Mouse (Mus musculus): ENCODE data around the gene Mtx1. TPM values are rescaled to one million over a fixed set of nuclear protein-coding genes. Genes with fewer than 3 reads are reported as not detected.

The Mtx1 gene
- polyA plus RNA-seq, 1 experiment from 2014 or later = 183 TPM

DNA sequence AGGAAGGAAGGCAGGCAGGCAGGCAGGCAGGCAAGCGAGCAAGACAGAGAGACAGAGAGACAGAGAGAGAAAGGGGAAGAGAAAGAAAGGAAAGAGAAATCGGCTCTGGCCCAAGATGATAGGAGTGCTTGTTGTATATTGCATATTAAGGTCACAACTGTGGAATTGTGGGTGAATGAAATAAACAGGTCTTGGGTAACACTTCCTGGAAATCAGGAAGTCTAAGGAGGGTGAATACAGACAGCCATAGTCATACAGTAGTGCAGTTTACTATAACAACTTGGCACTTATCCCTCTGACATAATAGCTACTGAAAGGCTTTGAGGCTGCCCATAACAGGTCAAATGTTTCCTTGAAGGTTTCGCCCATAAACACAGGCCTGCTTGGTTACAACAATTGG lies 27.0 kb downstream of the Mtx1 start:
- 91% methylated on average over 3 of the region's 3 CpGs for WGBS
- no peaks in the 10 kb centered on the region for H3K27me3 ChIP-seq (replicated peaks; ENCODE audit: control insufficient read depth, insufficient read depth, low read length)
- peaks cover 19% of the 10 kb centered on the region for H3K4me1 ChIP-seq (replicated peaks; ENCODE audit: control insufficient read depth, insufficient read depth, low read length)
- no peak overlapping the region for H3K9ac ChIP-seq (replicated peaks; ENCODE audit: low read depth, low read length)
- no peaks in the 10 kb centered on the region for H3K36me3 ChIP-seq (ENCODE audit: control insufficient read depth, insufficient read depth)
- no peak overlapping the region for H3K27ac ChIP-seq (ENCODE audit: low read length)
- H3K9me3 ChIP-seq (ENCODE audit: control insufficient read depth, low read length) = no peaks in the 10 kb centered on the region
- no peak overlapping the region for H3K4me3 ChIP-seq (replicated peaks; ENCODE audit: low read length)
- no peak for ATAC-seq
- H3K4me2 ChIP-seq (ENCODE audit: low read length) = no peak overlapping the region

DNA sequence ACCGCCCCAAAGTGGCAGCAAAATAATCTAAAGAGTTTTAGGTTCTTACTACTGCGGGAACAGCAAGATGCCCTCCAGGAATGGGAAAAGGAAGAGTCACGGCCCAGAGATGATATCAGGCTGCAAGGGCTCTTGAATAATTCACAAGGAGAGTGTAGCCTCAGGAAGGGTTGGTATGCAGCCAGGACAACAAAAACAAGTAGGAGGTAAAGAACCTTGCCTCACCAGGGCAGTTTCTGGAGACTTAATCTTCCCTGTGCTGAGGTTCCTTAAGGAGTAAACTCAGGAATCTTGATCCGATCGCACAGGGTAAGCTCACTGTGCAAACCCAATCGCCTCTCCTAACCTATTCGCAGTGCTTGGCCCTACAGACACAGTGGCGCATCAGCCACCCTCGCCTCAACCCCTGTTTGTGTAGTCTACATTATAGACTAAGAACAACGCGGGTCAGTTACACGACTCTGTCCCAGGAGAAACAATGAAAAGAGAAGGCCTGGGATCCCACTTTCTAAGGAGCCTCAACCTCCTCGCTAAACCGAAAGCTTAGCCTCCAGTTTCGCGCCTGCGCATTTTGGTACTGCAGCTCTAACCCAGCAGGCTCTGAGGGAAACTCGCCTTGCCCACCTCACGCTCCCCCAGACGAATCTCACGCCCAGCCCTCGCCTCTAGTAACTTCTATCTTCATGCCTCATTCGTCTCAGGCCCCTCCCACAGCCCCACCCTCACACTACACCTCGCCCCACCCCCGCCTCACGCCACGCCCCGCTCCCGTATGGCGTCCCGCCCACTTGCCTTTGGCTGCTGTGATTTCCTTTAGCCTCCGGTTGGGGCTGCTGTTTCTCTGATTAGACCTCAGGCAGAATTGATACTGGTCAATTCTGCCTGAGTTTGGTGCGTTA lies 30.7 kb downstream of the Mtx1 start:
- H3K9ac ChIP-seq (replicated peaks; ENCODE audit: low read depth, low read length) = peak overlapping the region; percentile 68
- ATAC-seq = peak; percentile 96
- peaks cover 15% of the 10 kb centered on the region for H3K4me1 ChIP-seq (replicated peaks; ENCODE audit: control insufficient read depth, insufficient read depth, low read length)
- H3K27ac ChIP-seq (ENCODE audit: low read length) = peak overlapping the region; percentile 75
- H3K9me3 ChIP-seq (ENCODE audit: control insufficient read depth, low read length) = no peaks in the 10 kb centered on the region
- no peaks in the 10 kb centered on the region for H3K36me3 ChIP-seq (ENCODE audit: control insufficient read depth, insufficient read depth)
- WGBS = 6% methylated on average over 33 of the region's 33 CpGs
- H3K27me3 ChIP-seq (replicated peaks; ENCODE audit: control insufficient read depth, insufficient read depth, low read length) = no peaks in the 10 kb centered on the region
- peak overlapping the region; percentile 44 for H3K4me3 ChIP-seq (replicated peaks; ENCODE audit: low read length)
- peak overlapping the region; percentile 81 for H3K4me2 ChIP-seq (ENCODE audit: low read length)

DNA sequence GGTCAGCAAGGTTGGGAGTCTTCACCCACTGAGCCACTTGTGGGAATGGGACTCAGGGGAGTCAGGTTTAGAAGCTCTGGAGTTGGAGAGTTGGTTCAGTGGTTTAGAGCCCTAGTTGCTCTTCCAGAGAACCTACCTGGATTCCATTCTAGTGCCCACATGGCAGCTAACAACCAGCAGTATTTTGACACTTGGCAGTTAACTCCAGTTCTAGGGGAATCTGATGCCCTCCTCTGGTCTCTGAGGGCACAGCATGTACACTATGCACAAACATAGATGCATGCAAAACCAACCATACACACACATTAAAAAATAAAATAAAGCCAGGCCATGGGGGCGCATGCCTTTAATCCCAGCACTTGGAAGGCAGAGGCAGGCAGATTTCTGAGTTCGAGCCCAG lies 33.0 kb downstream of the Mtx1 start:
- Histone ChIP-seq H3K4me1 (replicated peaks; ENCODE audit: control insufficient read depth, insufficient read depth, low read length) (peaks cover 15% of the 10 kb centered on the region), H3K9me3 (ENCODE audit: control insufficient read depth, low read length) (no peaks in the 10 kb centered on the region), H3K36me3 (ENCODE audit: control insufficient read depth, insufficient read depth) (no peaks in the 10 kb centered on the region), H3K4me3 (replicated peaks; ENCODE audit: low read length) (no peak overlapping the region), H3K9ac (replicated peaks; ENCODE audit: low read depth, low read length) (no peak overlapping the region), H3K4me2 (ENCODE audit: low read length) (no peak overlapping the region), H3K27me3 (replicated peaks; ENCODE audit: control insufficient read depth, insufficient read depth, low read length) (no peaks in the 10 kb centered on the region), H3K27ac (ENCODE audit: low read length) (no peak overlapping the region)
- no peak for ATAC-seq
- 98% methylated on average over 2 of the region's 2 CpGs for WGBS

DNA sequence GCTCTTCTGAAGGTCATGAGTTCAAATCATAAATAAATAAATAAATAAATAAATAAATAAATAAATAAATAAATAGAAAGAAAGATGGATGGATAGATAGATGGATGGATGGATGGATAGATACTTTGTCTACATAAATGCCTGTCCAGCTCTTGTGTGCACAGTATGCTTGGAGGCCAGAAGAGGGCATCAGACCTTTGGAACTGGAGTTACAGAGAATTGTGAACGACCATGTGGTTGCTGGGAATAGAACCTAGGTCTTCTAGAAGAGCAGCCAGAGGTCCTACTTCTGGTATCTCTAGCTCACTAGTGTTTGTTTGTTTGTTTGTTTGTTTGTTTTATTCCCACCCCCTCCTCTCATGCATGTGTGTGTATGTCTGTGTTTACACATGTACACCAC lies 33.5 kb downstream of the Mtx1 start:
- H3K36me3 ChIP-seq (ENCODE audit: control insufficient read depth, insufficient read depth) = no peaks in the 10 kb centered on the region
- H3K4me3 ChIP-seq (replicated peaks; ENCODE audit: low read length) = no peak overlapping the region
- H3K27me3 ChIP-seq (replicated peaks; ENCODE audit: control insufficient read depth, insufficient read depth, low read length) = no peaks in the 10 kb centered on the region
- no peak overlapping the region for H3K27ac ChIP-seq (ENCODE audit: low read length)
- no peaks in the 10 kb centered on the region for H3K9me3 ChIP-seq (ENCODE audit: control insufficient read depth, low read length)
- no peak overlapping the region for H3K9ac ChIP-seq (replicated peaks; ENCODE audit: low read depth, low read length)
- no peak for ATAC-seq
- no peak overlapping the region for H3K4me2 ChIP-seq (ENCODE audit: low read length)
- H3K4me1 ChIP-seq (replicated peaks; ENCODE audit: control insufficient read depth, insufficient read depth, low read length) = peaks cover 15% of the 10 kb centered on the region
- WGBS = 81% methylated on average over 1 of the region's 1 CpGs

DNA sequence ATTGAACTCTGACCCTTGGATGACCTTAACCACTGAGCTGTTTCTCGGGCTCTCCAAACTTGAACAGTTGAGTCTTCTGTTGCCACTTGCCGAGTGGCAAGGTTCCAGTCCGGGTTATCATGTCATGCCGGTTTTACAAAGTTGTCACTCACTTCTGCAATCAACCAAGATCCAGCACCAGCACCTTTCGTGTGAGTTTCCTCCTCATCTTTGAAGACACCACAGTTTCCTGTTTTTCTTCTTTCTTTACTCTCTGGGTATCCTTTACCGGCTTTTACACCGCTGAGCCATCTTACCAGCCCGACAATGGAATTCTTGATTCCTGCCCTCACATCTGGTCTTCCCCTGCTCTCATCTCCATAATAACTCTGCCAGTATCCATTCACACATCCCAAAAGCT lies 36.5 kb downstream of the Mtx1 start:
- H3K4me2 ChIP-seq (ENCODE audit: low read length) = no peak overlapping the region
- no peaks in the 10 kb centered on the region for H3K27me3 ChIP-seq (replicated peaks; ENCODE audit: control insufficient read depth, insufficient read depth, low read length)
- WGBS = 93% methylated on average over 8 of the region's 8 CpGs
- H3K9me3 ChIP-seq (ENCODE audit: control insufficient read depth, low read length) = no peaks in the 10 kb centered on the region
- H3K4me1 ChIP-seq (replicated peaks; ENCODE audit: control insufficient read depth, insufficient read depth, low read length) = peaks cover 2% of the 10 kb centered on the region
- no peak overlapping the region for H3K9ac ChIP-seq (replicated peaks; ENCODE audit: low read depth, low read length)
- no peak for ATAC-seq
- H3K36me3 ChIP-seq (ENCODE audit: control insufficient read depth, insufficient read depth) = no peaks in the 10 kb centered on the region
- no peak overlapping the region for H3K27ac ChIP-seq (ENCODE audit: low read length)
- H3K4me3 ChIP-seq (replicated peaks; ENCODE audit: low read length) = no peak overlapping the region

DNA sequence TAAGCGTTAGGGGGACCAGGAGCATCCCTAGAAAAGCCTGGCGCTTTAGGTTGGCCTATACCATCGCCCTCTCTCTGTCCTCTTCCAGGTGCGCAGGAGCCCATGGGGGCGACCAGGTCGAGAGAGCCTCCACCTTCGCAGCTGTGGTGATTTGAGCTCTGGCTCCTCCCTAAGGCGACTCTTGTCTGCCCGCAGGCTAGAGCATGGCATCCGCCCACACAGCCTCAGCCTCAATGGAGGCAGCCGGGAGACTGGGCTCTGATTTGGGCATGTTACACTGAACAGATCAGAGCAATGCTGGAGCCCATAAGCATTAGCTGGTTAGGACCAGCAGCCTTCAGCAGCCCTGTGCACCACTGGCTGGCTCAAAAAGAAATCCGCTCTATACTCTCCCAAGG lies 38.4 kb downstream of the Mtx1 start:
- Histone ChIP-seq H3K36me3 (ENCODE audit: control insufficient read depth, insufficient read depth) (no peaks in the 10 kb centered on the region), H3K4me2 (ENCODE audit: low read length) (no peak overlapping the region), H3K27me3 (replicated peaks; ENCODE audit: control insufficient read depth, insufficient read depth, low read length) (no peaks in the 10 kb centered on the region), H3K27ac (ENCODE audit: low read length) (no peak overlapping the region), H3K9me3 (ENCODE audit: control insufficient read depth, low read length) (no peaks in the 10 kb centered on the region), H3K4me3 (replicated peaks; ENCODE audit: low read length) (no peak overlapping the region), H3K4me1 (replicated peaks; ENCODE audit: control insufficient read depth, insufficient read depth, low read length) (peaks cover 16% of the 10 kb centered on the region), H3K9ac (replicated peaks; ENCODE audit: low read depth, low read length) (no peak overlapping the region)
- WGBS = 54% methylated on average over 12 of the region's 12 CpGs
- no peak for ATAC-seq

DNA sequence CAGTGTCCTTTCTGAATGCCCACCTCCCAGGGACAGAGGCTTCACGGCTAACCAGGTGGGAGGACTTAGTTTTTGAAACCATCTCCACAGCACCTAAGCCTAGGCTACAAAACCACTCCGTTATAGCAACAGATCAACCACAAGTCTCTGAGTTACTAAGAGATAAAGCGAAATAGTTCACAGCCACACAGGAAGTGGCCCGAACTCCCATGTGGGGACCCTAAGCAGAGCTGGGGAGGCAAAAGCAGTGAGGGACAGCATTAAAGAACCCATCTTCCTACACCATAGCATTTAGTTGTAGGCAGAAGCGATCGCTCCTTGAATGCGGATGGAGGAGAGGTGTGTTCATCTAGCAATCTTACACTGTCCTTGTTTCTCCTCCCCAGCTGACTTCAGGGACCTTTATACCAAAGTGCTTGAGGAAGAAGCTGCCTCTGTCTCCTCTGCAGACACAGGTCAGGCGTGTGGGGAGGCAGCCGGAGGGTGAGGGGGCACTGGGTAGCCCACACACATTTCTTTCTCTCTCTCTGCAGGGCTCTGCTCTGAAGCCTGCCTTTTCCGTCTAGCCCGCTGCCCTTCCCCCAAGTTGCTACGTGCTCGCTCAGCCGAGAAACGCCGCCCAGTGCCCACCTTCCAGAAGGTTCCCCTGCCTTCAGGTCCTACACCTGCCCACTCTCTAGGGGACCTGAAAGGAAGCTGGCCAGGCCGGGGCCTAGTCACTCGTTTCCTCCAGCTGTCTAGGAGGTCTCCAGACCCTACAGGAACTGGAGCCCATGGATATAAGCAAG lies 39.0 kb downstream of the Mtx1 start:
- Histone ChIP-seq H3K4me2 (ENCODE audit: low read length) (no peak overlapping the region), H3K27me3 (replicated peaks; ENCODE audit: control insufficient read depth, insufficient read depth, low read length) (no peaks in the 10 kb centered on the region), H3K27ac (ENCODE audit: low read length) (no peak overlapping the region), H3K9ac (replicated peaks; ENCODE audit: low read depth, low read length) (no peak overlapping the region), H3K36me3 (ENCODE audit: control insufficient read depth, insufficient read depth) (no peaks in the 10 kb centered on the region), H3K4me3 (replicated peaks; ENCODE audit: low read length) (no peak overlapping the region), H3K4me1 (replicated peaks; ENCODE audit: control insufficient read depth, insufficient read depth, low read length) (peaks cover 17% of the 10 kb centered on the region), H3K9me3 (ENCODE audit: control insufficient read depth, low read length) (no peaks in the 10 kb centered on the region)
- WGBS = 52% methylated on average over 18 of the region's 18 CpGs
- ATAC-seq = no peak

DNA sequence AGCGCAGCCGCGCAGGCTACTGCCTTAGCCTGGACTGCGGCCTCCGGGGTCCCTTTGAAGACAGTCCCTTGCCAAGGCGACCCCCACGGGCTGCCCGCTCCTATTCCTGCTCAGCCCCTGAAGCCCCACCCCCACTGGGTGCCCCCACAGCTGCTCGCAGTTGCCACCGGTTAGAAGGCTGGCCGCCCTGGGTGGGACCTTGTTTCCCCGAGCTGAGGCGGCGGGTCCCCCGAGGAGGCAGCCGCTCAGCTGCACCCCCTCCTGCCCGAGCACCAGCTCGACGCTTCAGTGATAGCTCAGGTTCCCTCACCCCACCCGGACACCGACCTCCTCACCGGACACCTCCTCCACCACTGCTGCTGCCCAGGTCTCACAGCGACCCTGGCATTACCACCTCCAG lies 39.7 kb downstream of the Mtx1 start:
- Histone ChIP-seq H3K4me3 (replicated peaks; ENCODE audit: low read length) (no peak overlapping the region), H3K9ac (replicated peaks; ENCODE audit: low read depth, low read length) (no peak overlapping the region), H3K27me3 (replicated peaks; ENCODE audit: control insufficient read depth, insufficient read depth, low read length) (no peaks in the 10 kb centered on the region), H3K9me3 (ENCODE audit: control insufficient read depth, low read length) (no peaks in the 10 kb centered on the region), H3K4me1 (replicated peaks; ENCODE audit: control insufficient read depth, insufficient read depth, low read length) (peaks cover 17% of the 10 kb centered on the region), H3K4me2 (ENCODE audit: low read length) (no peak overlapping the region), H3K36me3 (ENCODE audit: control insufficient read depth, insufficient read depth) (no peaks in the 10 kb centered on the region), H3K27ac (ENCODE audit: low read length) (no peak overlapping the region)
- WGBS = 34% methylated on average over 23 of the region's 23 CpGs
- ATAC-seq = no peak

DNA sequence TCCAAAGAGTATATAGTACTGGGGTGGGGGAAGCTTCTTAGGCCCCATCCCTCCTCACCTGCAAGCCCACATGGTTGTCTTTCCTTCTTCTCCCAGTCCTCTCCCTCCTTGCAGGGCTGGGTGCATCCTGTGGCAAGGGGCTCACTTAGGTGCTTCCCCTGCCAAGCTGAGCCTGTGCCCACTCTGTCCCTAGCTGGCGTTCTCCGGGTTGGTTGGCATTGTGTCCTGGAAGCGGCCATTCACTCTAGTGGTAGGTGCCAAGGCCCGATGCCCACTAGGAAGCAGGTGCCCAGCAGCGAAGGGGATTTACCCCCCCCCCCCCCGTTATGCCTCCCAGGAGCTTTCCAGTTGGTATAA lies 43.0 kb downstream of the Mtx1 start:
- ATAC-seq = no peak
- Histone ChIP-seq H3K4me2 (ENCODE audit: low read length) (peak overlapping the region; percentile 93), H3K27ac (ENCODE audit: low read length) (peak overlapping the region; percentile 82; the same call in 1 of the 2 replicates), H3K27me3 (replicated peaks; ENCODE audit: control insufficient read depth, insufficient read depth, low read length) (no peaks in the 10 kb centered on the region), H3K4me3 (replicated peaks; ENCODE audit: low read length) (peak overlapping the region; percentile 65), H3K9me3 (ENCODE audit: control insufficient read depth, low read length) (no peaks in the 10 kb centered on the region), H3K36me3 (ENCODE audit: control insufficient read depth, insufficient read depth) (peaks cover 11% of the 10 kb centered on the region), H3K4me1 (replicated peaks; ENCODE audit: control insufficient read depth, insufficient read depth, low read length) (peaks cover 17% of the 10 kb centered on the region), H3K9ac (replicated peaks; ENCODE audit: low read depth, low read length) (peak overlapping the region; percentile 89)
- 61% methylated on average over 6 of the region's 6 CpGs for WGBS

Data from forebrain, embryonic 16.5 days (tissue).